18 mouse cellular contexts compared by ENCODE assay signal in the genomic region with DNA sequence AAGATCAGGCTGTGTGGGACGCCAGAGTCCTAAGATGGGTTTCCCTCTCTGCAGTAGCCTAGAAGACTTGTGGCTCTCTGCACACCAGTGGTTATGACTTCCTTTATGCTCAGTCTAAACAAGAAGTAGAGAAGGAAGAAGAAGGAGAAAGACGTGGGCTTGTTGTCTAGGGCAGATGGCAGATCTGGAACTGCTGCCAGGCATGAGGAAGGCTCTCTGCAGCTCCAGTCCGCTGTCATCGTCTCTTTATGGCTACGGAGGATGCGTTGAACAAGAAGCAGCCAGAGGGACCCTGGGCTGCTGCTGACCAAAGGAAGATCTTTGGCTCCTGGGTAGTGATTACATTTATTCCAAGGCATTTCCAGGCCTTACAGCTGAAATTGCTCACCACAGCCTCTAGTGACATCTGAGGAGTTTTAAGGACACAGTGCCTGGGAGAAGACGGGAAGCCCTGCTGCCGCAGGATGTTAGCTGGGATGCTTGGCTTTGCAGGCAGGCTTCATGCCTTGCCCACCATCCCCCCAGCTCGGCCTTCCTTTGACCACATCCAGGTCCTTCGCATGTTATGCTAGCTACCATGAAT.
DNase-seq lines count a peak whose midpoint lies in the region; ATAC-seq lines count a peak whose summit lies in the region.
"Had no signal": no experiment of that assay in that cellular context is flagged by ENCODE, and none has a peak within 500 bp of the region (broad histone marks: within the 10 kb centered on the region; RNA-seq: fewer than 3 reads in every experiment).

No protein-coding gene starts in this region.

- no peak for DNase-seq in frontal cortex, postnatal 10 days (ENCODE audit: low spot score in 2 of 2)
- peak; percentile 59 to 68 for DNase-seq in left cerebral cortex, adult 18-20 months (ENCODE audit: low spot score in 2 of 2)
- no peak for DNase-seq in left cerebral cortex, postnatal 4 days
- peak; percentile 61 to 65 for DNase-seq in frontal cortex, postnatal 36 days (ENCODE audit: low spot score in 2 of 2)
- peak; percentile 66 to 68 for DNase-seq in right cerebral cortex, postnatal 10 days (ENCODE audit: low spot score in 2 of 2)
- DNase-seq in embryo, embryonic 9.5 days (ENCODE audit: extremely low spot score) = no peak
- DNase-seq: adrenal gland, postnatal 25 days; cerebellum, adult 9-11 months; embryo, embryonic 11 days; gastrocnemius, postnatal 36 days; spleen, adult 18-20 months; thymus, postnatal 25 days had no signal

- peak; percentile 84 for ATAC-seq in frontal cortex, adult (ENCODE audit: low TSS enrichment)
- no peak for ATAC-seq in erythroid progenitor cell, adult 5-6 weeks (replicated peaks; ENCODE audit: low FRiP score, poor library complexity, severe bottlenecking)
- ATAC-seq: activated CD4-positive, CD25-positive, alpha-beta regulatory T cell, adult 4 months; forebrain, embryonic 16.5 days; intestine, postnatal 0 days; midbrain, embryonic 16.5 days had no signal

- intact Hi-C loops in left cerebral cortex, postnatal 4 days (cut with DNase I) = no loop called here

Comparison
In these comparisons a context has a peak if more than half of its experiments do, and no peak if none do; other contexts are left out.
1. DNase-seq: peak in left cerebral cortex, adult 18-20 months (2 of 2), frontal cortex, postnatal 36 days (2 of 2) and right cerebral cortex, postnatal 10 days (2 of 2); none in frontal cortex, postnatal 10 days (0 of 2), left cerebral cortex, postnatal 4 days (single experiment) and embryo, embryonic 9.5 days (single experiment).